21 mouse cellular contexts compared by ENCODE assay signal in the genomic region with DNA sequence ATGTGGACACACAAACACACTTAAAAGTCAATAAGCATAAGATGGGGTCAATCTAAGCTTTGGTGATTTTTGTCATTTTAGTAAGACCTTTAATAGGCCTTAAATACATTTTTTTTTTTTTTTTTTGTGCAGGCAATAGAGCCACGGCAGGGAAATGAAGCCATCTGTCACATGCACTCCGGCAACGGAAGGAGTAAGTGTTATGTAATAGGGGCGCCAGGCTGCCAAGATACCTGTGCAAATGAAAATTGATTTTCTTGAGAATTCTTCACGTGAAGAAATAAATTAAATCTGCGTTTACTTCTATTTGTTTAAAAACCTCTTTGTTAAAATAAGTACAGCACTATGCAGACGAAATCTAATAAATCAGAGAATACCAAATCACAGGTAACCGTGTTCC. TPM values are rescaled to one million over a fixed set of nuclear protein-coding genes. Genes with fewer than 3 reads are reported as not detected.
DNase-seq lines count a peak whose midpoint lies in the region; ATAC-seq and TF ChIP-seq lines count a peak whose summit lies in the region.
"Had no signal": no experiment of that assay in that cellular context is flagged by ENCODE, and none has a peak within 500 bp of the region (broad histone marks: within the 10 kb centered on the region; RNA-seq: fewer than 3 reads in every experiment).

No protein-coding gene starts in this region.

- H3K9me3 ChIP-seq in forebrain, postnatal 0 days (ENCODE audit: low read length) = peaks cover 6% of the 10 kb centered on the region; the same call in 1 of the 2 replicates

- no peaks in the 10 kb centered on the region for H3K27me3 ChIP-seq in cerebellum, adult 2 months (ENCODE audit: control insufficient read depth, insufficient read depth, low read length)
- no peaks in the 10 kb centered on the region for H3K27me3 ChIP-seq in forebrain, postnatal 0 days (ENCODE audit: insufficient read depth, low read length)
- H3K27me3 ChIP-seq: embryonic facial prominence, embryonic 13.5 days; forebrain, embryonic 13.5 days; hindbrain, embryonic 12.5 days had no signal

- peak; percentile 49 for DNase-seq in cerebellum, adult 11 months
- no peak for DNase-seq in cerebellum, postnatal 4 days (ENCODE audit: low spot score in 2 of 2)
- DNase-seq in cerebellum, adult 2 months = peak; percentile 62 to 83
- peak; percentile 62 to 63 for DNase-seq in cerebellum, postnatal 10 days
- DNase-seq in forebrain, postnatal 0 days = no peak
- DNase-seq in left cerebral cortex, adult 11 months (ENCODE audit: low spot score) = no peak
- DNase-seq in heart, postnatal 14 days = no peak
- DNase-seq: adrenal gland, postnatal 10 days; gastrocnemius, postnatal 36 days; heart, adult 18-20 months; heart, postnatal 4 days; kidney, adult 11 months; kidney, adult 9 months had no signal

- no peak overlapping the region for H3K4me2 ChIP-seq in forebrain, postnatal 0 days (ENCODE audit: low read depth)
- H3K4me2 ChIP-seq: embryonic facial prominence, embryonic 13.5 days; forebrain, embryonic 13.5 days; heart, embryonic 11.5 days; hindbrain, embryonic 12.5 days had no signal

- H3K4me1 ChIP-seq in cerebellum, adult 2 months (ENCODE audit: control insufficient read depth, insufficient read depth, low read length) = peaks cover 6% of the 10 kb centered on the region
- H3K4me1 ChIP-seq in forebrain, postnatal 0 days (ENCODE audit: insufficient read depth) = no peaks in the 10 kb centered on the region
- H3K4me1 ChIP-seq: forebrain, embryonic 13.5 days; hindbrain, embryonic 12.5 days had no signal

- H3K36me3 ChIP-seq in forebrain, postnatal 0 days (ENCODE audit: insufficient read depth) = no peaks in the 10 kb centered on the region
- H3K36me3 ChIP-seq: embryonic facial prominence, embryonic 13.5 days; G1E; hindbrain, embryonic 12.5 days had no signal

- H3K9ac ChIP-seq in forebrain, postnatal 0 days = no peak overlapping the region
- H3K9ac ChIP-seq: embryonic facial prominence, embryonic 13.5 days; forebrain, embryonic 13.5 days; hindbrain, embryonic 12.5 days had no signal

- H3K4me3 ChIP-seq in cerebellum, adult 2 months (replicated peaks; ENCODE audit: insufficient read depth, low read depth, low read length) = no peak overlapping the region
- no peak overlapping the region for H3K4me3 ChIP-seq in forebrain, postnatal 0 days (ENCODE audit: low read depth, low read length)
- H3K4me3 ChIP-seq: embryonic facial prominence, embryonic 13.5 days; forebrain, embryonic 13.5 days; hindbrain, embryonic 12.5 days had no signal

- TF ChIP-seq POLR2A in cerebellum, adult 2 months (IDR thresholded peaks at IDR 0.05; ENCODE audit: borderline replicate concordance, insufficient read depth, low read length) = no peak

- H3K27ac ChIP-seq in cerebellum, adult 2 months (ENCODE audit: insufficient read depth, low read length) = no peak overlapping the region
- no peak overlapping the region for H3K27ac ChIP-seq in forebrain, postnatal 0 days (ENCODE audit: low read depth, low read length)
- H3K27ac ChIP-seq: embryonic facial prominence, embryonic 13.5 days; forebrain, embryonic 13.5 days; hindbrain, embryonic 12.5 days had no signal

- intact Hi-C loops in heart, postnatal 14 days (cut with DNase I) = no loop called here

- TF ChIP-seq CTCF in cerebellum, adult 2 months (IDR thresholded peaks at IDR 0.05; ENCODE audit: borderline replicate concordance, insufficient read depth, low read depth, low read length) = no peak
- TF ChIP-seq CTCF in forebrain, postnatal 0 days (IDR thresholded peaks at IDR 0.05; ENCODE audit: low read depth) = no peak

- peak; percentile 33; the same call in 1 of the 2 replicates for ATAC-seq in granulocyte monocyte progenitor cell, adult 5-6 weeks (replicated peaks; ENCODE audit: poor library complexity, severe bottlenecking)
- no peak for ATAC-seq in forebrain, postnatal 0 days
- ATAC-seq: CD4-positive, CD25-positive, alpha-beta regulatory T cell, adult 4 months; forebrain, embryonic 13.5 days; hindbrain, embryonic 16.5 days had no signal

- WGBS in cerebellum, adult 2 months = 27% methylated on average over 8 of the region's 8 CpGs
- 71% methylated on average over 8 of the region's 8 CpGs for WGBS in forebrain, postnatal 0 days

RNA-seq across cellular contexts. Expression of a gene that starts 54.6 kb away (rescaled TPM):
- polyA plus RNA-seq in cerebellum, adult 2 months (2012; rRNA removed) = 0.25 and 0.44 TPM in 2 replicates
- 1.6 TPM in 1 of 2 replicates, not detected in the other for total RNA-seq in granulocyte monocyte progenitor cell, adult 5-6 weeks (2014; fragmentation: Nextera tagmentation)
- total RNA-seq in granulocyte monocyte progenitor cell, adult 5-6 weeks (2017) = 0.22 TPM in 1 of 2 replicates, not detected in the other
- not detected in 2 replicates for total RNA-seq in forebrain, postnatal 0 days (2014; rRNA removed)
- not detected in 2 replicates for polyA plus RNA-seq in forebrain, postnatal 0 days (2015; fragmentation: Nextera tagmentation; extraction: Ambion mirVana)
- total RNA-seq in heart, postnatal 14 days (2021) = 1 to 10 TPM in 1 of 2 experiments, under 1 TPM in 1; 0.41 to 2.0 TPM
- total RNA-seq: G1E had no signal
- polyA plus RNA-seq: forebrain, embryonic 13.5 days; G1E; hindbrain, embryonic 12.5 days had no signal

Comparison
In these comparisons a context has a peak if more than half of its experiments do, and no peak if none do; other contexts are left out.
1. DNase-seq: peak in cerebellum, adult 11 months (single experiment), cerebellum, adult 2 months (2 of 2) and cerebellum, postnatal 10 days (2 of 2); none in cerebellum, postnatal 4 days (0 of 2), forebrain, postnatal 0 days (single experiment), left cerebral cortex, adult 11 months (single experiment) and heart, postnatal 14 days (0 of 2).